Mouse (Mus musculus): ENCODE measurements around the gene Prpf3.
"Not testable (repeated sequence)": the region's sequence is repeated elsewhere in the genome, so short reads cannot be mapped to it uniquely, and the experiment has no call there.

The Prpf3 gene

GRCm38 (mm10) chr3:95855502-95856089, at the start of gene Prpf3:
Gene Prpf3 (minus strand): TSS chr3:95855885.
- Histone ChIP-seq H3K27me3 (ENCODE audit: control insufficient read depth, insufficient read depth, low read length, poor library complexity, severe bottlenecking) (no peaks in the 10 kb centered on the region), H3K36me3 (ENCODE audit: control insufficient read depth, insufficient read depth, low read length, poor library complexity, severe bottlenecking) (peaks cover 4% of the 10 kb centered on the region; the same call in 1 of the 2 replicates)
- peak; percentile 95 for DNase-seq (ENCODE audit: low read depth, low spot score)

DNA sequence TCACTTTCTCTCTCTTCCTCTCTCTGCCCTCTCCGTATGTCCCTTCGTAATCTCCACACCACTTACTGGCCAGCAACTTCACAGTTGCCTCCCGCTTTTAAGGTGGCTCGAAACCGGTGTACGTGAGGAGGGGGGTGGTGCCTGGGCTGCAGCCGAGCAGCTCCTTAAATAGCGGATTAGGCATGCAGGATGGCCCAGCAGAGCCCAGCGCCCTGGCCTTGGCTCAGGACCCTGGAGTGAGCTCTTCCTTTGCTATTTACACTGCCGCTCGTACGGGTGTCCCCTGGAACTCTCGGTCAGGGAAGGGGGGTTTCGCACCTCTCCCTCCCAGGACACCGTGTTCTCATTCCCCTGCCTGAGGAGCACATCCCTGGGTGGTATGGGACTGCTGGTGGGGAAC, 48.9 kb upstream of the Prpf3 start, which contains the start of gene Car14:
Gene Car14, minus strand, starts transcription at position 124 of the 400 bp plus-strand sequence.
- H3K36me3 ChIP-seq (ENCODE audit: control insufficient read depth, insufficient read depth, low read length, poor library complexity, severe bottlenecking): no peaks in the 10 kb centered on the region
- no peaks in the 10 kb centered on the region; the same call in 1 of the 2 replicates for H3K27me3 ChIP-seq (ENCODE audit: control insufficient read depth, insufficient read depth, low read length, poor library complexity, severe bottlenecking)
- DNase-seq (ENCODE audit: low read depth, low spot score): no peak

DNA sequence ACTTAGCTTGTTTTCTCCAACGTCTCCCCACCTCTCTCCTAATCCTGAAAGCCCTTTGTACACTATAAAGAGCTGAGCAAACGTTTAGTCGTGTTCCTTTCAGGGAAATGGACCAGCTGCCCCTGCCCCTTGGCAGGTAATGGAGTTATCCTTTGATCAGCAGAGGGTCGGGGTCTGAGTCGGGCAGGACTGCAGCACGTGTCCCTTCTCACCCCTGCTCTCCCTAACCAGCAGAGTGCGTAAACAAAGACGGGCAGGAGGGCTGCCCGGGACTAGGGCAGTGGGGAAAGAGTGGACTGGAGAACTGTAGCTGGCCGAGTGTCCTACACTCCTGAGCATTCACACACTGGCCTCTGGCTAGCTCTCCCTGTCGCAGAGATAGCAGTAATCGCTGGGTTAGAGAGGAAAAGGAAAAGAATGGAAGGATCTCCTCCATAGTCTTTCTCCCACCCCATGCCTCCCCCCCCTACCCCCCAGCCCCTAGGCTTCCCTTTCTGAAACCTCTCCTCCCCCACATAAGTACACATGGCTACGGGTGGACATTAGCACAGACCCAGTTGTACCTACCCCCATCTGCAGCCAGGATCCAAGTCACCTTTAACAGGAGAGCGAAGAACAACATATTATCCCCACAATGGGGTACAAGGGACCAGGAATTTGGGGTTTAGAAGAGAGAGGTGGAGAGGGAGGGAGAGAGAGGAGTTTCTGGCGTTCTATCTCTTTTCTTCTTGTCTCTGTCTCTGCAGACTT, 48.2 kb upstream of the Prpf3 start:
- no peaks in the 10 kb centered on the region; the same call in 1 of the 2 replicates for H3K27me3 ChIP-seq (ENCODE audit: control insufficient read depth, insufficient read depth, low read length, poor library complexity, severe bottlenecking)

DNA sequence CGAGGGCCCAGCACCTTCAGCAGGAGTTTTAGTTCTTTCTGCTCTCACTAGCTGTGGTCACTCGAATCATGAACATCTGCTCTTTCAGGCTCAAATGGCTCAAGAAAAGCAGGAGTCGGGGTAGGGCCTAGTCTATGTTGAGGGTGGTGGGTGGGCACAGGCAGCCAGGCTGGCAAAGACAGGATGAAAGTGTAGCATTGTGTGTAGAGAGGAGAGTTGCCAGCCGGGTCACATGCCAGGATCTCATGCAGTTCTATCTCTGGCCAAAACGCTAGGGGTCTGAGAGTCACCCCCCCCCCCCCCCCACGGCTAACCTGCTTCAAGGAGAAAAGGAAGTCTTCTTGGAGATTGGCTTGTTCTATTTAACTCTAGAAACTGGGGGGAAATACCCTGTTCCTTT, 47.0 kb upstream of the Prpf3 start:
- Histone ChIP-seq H3K27me3 (ENCODE audit: control insufficient read depth, insufficient read depth, low read length, poor library complexity, severe bottlenecking) (no peaks in the 10 kb centered on the region; the same call in 1 of the 2 replicates), H3K36me3 (ENCODE audit: control insufficient read depth, insufficient read depth, low read length, poor library complexity, severe bottlenecking) (no peaks in the 10 kb centered on the region)
- DNase-seq (ENCODE audit: low read depth, low spot score): no peak

More for the DNA sequence above, 48.2 kb upstream of the Prpf3 start:
- H3K36me3 ChIP-seq (ENCODE audit: control insufficient read depth, insufficient read depth, low read length, poor library complexity, severe bottlenecking): no peaks in the 10 kb centered on the region
- no peak for DNase-seq (ENCODE audit: low read depth, low spot score)

- no peaks in the 10 kb centered on the region; the same call in 1 of the 2 replicates for H3K27me3 ChIP-seq (ENCODE audit: control insufficient read depth, insufficient read depth, low read length, poor library complexity, severe bottlenecking)
- no peaks in the 10 kb centered on the region for H3K36me3 ChIP-seq (ENCODE audit: control insufficient read depth, insufficient read depth, low read length, poor library complexity, severe bottlenecking)
- no peak for DNase-seq (ENCODE audit: low read depth, low spot score)
Observed at GRCm38 (mm10) chr3:95902373-95902625, 46.6 kb upstream of the Prpf3 start.

GRCm38 (mm10) chr3:95901616-95902372, 46.1 kb upstream of the Prpf3 start:
- Histone ChIP-seq H3K27me3 (ENCODE audit: control insufficient read depth, insufficient read depth, low read length, poor library complexity, severe bottlenecking) (no peaks in the 10 kb centered on the region; the same call in 1 of the 2 replicates), H3K36me3 (ENCODE audit: control insufficient read depth, insufficient read depth, low read length, poor library complexity, severe bottlenecking) (no peaks in the 10 kb centered on the region)
- no peak for DNase-seq (ENCODE audit: low read depth, low spot score)

GRCm38 (mm10) chr3:95899800-95900524, 44.3 kb upstream of the Prpf3 start:
- H3K36me3 ChIP-seq (ENCODE audit: control insufficient read depth, insufficient read depth, low read length, poor library complexity, severe bottlenecking): no peaks in the 10 kb centered on the region
- no peak for DNase-seq (ENCODE audit: low read depth, low spot score)
- H3K27me3 ChIP-seq (ENCODE audit: control insufficient read depth, insufficient read depth, low read length, poor library complexity, severe bottlenecking): no peaks in the 10 kb centered on the region

- not testable (repeated sequence) for DNase-seq (ENCODE audit: low read depth, low spot score); H3K36me3 ChIP-seq (ENCODE audit: control insufficient read depth, insufficient read depth, low read length, poor library complexity, severe bottlenecking); H3K27me3 ChIP-seq (ENCODE audit: control insufficient read depth, insufficient read depth, low read length, poor library complexity, severe bottlenecking)
Observed at GRCm38 (mm10) chr3:95895501-95895900, 39.8 kb upstream of the Prpf3 start.

- H3K36me3 ChIP-seq (ENCODE audit: control insufficient read depth, insufficient read depth, low read length, poor library complexity, severe bottlenecking): no peaks in the 10 kb centered on the region
- H3K27me3 ChIP-seq (ENCODE audit: control insufficient read depth, insufficient read depth, low read length, poor library complexity, severe bottlenecking): no peaks in the 10 kb centered on the region
- DNase-seq (ENCODE audit: low read depth, low spot score): no peak
Observed at GRCm38 (mm10) chr3:95894317-95895160, 38.9 kb upstream of the Prpf3 start.

GRCm38 (mm10) chr3:95893606-95894316, 38.1 kb upstream of the Prpf3 start, which contains the start of gene Aph1a:
Gene Aph1a (plus strand): TSS chr3:95893969.
- H3K27me3 ChIP-seq (ENCODE audit: control insufficient read depth, insufficient read depth, low read length, poor library complexity, severe bottlenecking); H3K36me3 ChIP-seq (ENCODE audit: control insufficient read depth, insufficient read depth, low read length, poor library complexity, severe bottlenecking): not testable (repeated sequence)
- DNase-seq (ENCODE audit: low read depth, low spot score): peak; percentile 97

DNA sequence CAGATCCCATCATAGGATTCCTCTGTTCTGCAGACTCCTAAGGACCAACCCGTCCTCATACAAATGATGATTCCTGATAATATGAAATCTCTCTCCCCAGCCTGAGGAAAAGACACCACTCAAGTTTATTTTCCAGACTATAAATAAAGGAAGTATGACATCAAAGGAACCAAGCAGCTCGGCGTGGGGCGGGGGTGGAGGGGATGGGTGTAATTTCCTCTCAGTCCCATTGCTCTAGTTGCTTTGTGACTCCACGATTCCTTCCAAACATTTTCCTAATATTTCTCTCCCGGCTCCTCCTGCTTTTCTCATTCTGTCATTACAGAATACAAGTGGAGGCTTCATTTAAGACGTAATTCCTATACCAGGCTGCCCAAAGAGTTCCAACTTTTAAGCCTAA, 37.4 kb upstream of the Prpf3 start:
- no peaks in the 10 kb centered on the region for H3K27me3 ChIP-seq (ENCODE audit: control insufficient read depth, insufficient read depth, low read length, poor library complexity, severe bottlenecking)
- peak; percentile 42 for DNase-seq (ENCODE audit: low read depth, low spot score)
- H3K36me3 ChIP-seq (ENCODE audit: control insufficient read depth, insufficient read depth, low read length, poor library complexity, severe bottlenecking): no peaks in the 10 kb centered on the region

DNA sequence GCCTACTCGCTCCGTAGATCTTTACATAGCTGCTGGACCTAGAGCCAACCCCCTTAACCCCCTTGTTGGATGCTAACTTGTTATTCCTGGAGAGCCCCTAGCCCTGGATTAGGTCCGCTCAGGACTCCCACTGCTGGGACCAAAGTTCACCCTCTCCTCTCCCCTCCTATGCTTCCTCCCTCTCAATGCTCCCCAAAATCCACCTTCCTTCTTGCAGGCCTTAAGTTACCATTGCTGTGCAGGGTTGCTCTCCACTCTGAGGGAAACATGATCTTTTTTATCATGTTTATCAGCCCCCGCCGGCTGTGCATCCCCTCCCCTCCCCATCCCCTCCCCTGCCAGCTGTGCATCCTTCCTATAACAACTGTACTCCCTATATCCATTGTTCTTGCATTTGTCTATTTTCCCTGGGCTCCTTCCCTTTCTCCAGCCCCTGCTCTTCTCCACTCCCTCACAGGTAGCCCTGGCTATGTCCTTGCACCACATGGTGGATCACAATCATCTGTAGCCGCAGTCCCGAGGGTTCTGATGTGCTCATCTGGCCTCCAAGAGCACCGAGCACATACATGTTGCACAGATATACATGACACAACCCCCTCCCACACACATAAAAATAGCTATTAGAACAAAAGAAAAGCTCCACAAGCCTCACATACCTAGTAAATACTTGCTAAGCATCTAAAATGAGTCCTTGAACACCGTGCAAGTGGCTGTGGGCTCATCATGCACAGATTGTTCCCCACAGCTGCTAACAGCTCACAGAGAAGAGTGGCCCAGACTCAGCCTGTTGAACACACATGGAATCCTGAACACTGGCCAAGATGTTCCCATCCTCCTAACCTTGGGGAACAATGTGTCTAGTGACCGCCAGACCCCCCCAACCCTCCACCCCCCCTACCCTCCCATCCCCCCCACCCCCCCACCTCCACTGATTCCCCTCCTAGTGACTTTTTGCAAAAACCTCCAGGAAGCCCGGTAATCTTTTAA, 36.7 kb upstream of the Prpf3 start:
- DNase-seq (ENCODE audit: low read depth, low spot score): no peak
- H3K36me3 ChIP-seq (ENCODE audit: control insufficient read depth, insufficient read depth, low read length, poor library complexity, severe bottlenecking): no peaks in the 10 kb centered on the region
- H3K27me3 ChIP-seq (ENCODE audit: control insufficient read depth, insufficient read depth, low read length, poor library complexity, severe bottlenecking): no peaks in the 10 kb centered on the region

Measured in splenic B cell, adult 2 months (primary cell).